Mouse (Mus musculus) urinary bladder, adult 18-20 months (tissue): Measurements from ENCODE around the gene Oprm1.
"Not testable (repeated sequence)": the region's sequence is repeated elsewhere in the genome, so short reads cannot be mapped to it uniquely, and the experiment has no call there.

ENCODE experiments used
- DNase-seq, 2 experiments: peaks; one replicate each; pipeline ENCODE4 v3.0.0; 2022; ENCODE audit warnings: low spot score in 2 of 2, mixed read lengths in 2 of 2

Oprm1 gene

DNA sequence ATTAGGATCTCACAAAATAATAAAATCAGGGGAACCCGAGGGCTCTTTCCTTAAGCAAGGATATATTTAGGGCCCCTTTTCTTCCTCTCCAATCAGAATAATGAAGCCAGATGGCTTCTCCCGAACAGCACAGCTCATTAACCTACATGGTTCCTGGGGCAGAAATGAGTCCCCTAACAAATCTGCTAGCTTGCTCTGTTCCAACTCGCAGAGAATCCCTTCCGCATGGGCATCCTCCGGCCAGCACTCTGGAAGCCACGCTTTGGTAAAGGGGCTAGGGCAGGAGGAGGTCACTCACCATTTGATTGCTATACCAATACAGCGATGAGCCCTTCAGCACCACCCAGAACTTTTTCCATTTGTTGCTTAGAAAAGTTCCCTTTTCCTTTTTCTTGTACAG is 220.9 kb downstream of the Oprm1 start:
- DNase-seq, result no peak

DNA sequence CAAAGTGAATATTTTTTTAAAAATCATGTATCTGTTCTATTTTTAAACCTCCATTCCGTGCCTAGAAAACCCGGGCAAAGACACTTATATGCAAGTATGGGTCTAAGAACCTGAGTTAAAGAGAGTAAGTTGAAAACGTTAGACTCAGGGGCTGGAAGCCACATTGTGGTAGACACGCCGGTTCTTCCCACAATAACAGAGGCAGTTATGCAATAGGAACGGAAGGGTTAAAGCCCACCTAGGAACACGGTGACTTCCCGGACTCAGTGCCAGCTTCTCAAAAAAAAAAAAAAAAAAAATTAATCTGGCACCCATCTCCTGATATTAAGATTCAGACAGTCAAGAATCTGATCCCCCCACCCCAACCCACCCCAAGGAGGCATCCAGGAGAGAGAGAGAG is 221.5 kb downstream of the Oprm1 start:
- no peak for DNase-seq

GRCm38 (mm10) chr10:6980236-6980635 is 221.9 kb downstream of the Oprm1 start:
- DNase-seq, result no peak

DNA sequence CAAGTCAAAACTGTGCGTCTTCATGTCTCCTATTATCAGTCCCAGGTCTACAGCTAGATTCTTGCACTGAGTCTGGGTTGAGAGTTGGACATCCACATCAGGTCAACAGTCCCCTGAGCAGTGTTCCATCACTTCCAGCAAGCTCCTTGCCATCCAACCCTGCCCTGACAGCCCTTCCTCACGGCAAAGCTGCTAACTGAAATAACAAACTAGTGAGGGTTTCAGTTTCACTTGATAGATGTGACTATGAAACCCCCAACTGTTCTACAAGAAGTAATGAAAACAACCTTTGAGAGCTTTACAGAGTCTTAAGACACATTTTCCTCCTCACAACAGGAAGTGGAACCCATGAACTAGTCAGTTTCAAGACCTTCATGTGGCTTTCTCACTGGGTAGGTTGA is 224.4 kb downstream of the Oprm1 start:
- DNase-seq, result no peak

DNA sequence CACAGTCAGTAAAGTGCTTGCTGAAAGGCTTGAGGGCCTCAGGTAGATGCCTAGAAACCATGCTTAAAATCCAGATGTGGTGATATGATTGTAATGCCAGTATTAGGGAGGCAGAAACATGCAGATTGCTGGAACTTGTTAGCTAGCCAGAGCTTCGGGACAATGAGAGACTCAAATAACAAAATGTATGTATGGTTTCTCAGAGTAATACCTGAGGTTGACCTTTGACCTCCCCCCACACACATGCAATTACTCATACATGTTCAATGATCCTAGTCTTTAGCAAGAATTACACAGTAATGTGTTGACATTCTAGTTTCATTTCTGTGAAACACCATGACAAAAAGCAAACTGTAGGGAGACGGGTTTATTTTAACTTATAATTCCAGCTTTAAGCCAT is 225.1 kb downstream of the Oprm1 start:
- DNase-seq, result no peak

GRCm38 (mm10) chr10:6986246-6986645 is 227.9 kb downstream of the Oprm1 start:
- DNase-seq, result no peak

DNA sequence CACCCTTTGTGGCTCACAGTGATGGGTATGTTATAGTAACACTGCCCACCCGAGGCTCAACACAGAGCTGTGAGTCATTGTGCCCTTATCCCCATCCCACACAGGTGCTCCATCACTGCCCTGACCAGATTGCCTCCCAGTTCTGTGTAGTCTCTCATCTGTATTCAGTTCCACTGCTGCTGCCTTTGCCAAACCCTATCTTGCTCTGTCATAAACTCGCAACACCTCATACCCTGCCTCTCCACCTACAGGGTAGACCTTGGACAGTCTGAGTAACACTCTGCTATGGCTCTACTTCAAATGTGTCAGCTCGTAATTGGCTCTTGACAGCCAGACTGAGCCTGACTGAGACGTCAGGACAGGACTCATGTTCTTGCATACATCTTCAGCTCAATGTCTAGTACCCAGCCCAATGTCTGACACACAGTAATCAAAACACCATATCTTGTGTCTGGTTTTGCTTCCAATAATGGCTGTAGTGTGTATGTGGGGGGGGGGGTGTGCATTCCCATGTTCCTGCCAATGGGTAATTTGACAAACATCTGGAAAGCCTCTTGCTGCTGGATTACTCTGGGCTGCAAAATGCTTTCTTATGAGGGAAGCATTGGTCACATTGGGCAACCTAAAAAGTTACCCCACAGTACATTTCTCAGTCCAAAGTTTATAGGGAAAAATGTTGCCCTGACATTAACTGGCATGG is 229.2 kb downstream of the Oprm1 start:
- DNase-seq, result no peak

DNA sequence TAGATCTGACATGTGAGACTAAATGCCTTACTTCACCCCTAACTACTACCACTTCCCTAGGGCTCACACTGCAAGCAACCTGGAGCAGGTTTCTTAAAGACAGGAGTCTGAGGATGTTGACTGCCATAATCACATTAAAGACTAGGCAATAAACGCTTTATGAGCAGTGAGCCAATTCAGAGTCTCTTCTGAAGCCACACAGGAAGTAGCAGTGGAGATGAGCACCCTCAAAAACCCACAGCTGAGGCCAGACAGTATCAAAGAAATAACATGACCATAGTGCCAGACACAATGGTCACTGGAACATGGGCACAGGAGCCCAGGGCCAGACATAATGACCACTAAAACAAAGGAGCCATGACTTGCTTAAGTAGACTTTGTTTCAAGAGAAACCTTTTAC is 230.2 kb downstream of the Oprm1 start:
- DNase-seq, result no peak

- DNase-seq, result no peak
Observed at GRCm38 (mm10) chr10:6996895-6997294, 238.6 kb downstream of the Oprm1 start.

- DNase-seq, result no peak
Observed at GRCm38 (mm10) chr10:6998576-6999250, 240.4 kb downstream of the Oprm1 start.

GRCm38 (mm10) chr10:6999355-6999754 is 241.0 kb downstream of the Oprm1 start:
- DNase-seq, result no peak

DNA sequence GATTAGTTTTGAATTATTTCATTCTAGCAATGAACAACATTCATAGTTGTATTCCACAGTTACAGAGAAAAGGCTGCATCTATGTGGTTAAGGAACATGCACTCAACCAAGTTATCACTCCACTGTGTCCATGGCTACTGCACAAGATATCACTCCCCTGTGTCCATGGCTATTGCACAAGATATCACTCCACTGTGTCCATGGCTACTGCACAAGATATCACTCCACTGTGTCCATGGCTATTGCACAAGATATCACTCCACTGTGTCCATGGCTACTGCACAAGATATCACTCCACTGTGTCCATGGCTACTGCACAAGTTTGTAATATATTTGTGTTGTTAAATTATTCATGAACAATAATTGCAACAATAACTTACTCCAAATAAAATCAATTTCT is 245.6 kb downstream of the Oprm1 start:
- not testable (repeated sequence) for DNase-seq

DNA sequence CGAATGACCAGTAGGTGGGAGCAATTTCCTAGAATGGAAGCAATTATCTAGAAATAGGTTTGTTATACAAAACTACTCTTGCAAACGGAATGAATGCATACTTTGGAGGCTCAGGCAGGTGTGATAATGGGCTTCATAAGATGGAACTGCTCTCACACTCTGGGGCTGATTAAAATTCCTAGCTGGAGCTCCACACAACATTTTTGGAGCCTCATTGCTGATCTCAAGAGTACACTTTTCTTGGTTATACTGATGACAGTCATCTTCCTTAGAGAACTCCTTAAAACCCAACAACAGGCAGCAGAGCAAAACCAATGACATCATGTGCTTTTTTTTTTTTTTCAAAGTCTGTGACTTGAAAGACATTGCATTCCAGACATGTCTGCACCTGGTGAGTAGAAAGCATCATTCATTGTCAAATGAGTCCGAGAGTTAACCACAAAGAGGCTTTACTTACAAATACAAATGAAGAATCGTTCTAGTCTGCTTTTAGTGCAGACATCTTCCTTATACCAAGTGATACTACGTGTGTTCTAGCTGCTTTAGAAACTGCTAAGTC is 246.8 kb downstream of the Oprm1 start:
- DNase-seq, result no peak

- no peak for DNase-seq
Observed at GRCm38 (mm10) chr10:7010543-7010942, 252.2 kb downstream of the Oprm1 start.

DNA sequence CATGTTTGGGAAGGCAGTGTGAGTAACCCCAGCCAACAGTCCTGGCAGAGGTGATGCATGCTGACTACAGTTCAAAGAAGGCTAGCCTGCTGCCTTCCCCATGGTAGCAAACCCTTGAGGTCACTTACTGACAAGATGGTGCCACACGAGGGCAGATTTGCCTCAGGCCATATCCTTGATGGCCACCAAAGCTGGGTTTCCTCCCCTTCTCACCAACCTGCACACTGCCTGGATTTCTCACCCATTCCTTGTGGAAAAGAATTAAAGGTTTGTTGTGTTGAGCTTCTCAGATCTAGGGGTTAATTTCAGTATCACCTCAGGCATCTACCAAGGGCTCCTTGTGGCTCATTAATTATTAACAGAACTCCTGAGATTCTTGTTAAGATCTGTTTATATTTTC is 256.9 kb downstream of the Oprm1 start:
- DNase-seq, result no peak

DNA sequence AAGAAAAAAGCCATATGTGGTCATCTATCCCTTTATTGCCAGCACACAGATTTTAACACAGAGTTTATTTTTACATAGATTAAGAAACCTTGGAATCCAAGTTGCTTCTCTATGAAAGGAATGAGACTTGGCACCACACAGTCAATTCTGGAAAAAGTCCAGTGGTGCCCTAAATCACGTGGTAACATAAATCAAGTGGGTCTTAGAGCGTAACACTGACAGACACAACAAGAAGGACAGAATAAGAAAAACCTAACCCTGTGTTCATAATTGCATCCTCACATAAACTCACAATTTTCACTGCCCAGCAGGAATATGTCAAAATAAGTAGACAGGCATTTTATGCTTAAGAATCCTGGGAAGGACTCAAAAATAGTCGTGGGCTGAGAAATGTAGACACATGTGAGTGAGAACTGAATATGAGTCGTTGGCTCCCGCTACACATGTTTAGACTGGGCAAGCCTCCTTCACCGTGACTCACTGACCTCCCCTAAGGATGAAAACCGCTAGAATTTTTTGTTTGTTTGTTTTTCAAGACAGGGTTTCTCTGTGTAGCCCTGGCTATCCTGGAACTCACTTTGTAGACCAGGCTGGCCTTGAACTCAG is 261.6 kb downstream of the Oprm1 start:
- no peak for DNase-seq

GRCm38 (mm10) chr10:7020551-7020950 is 262.2 kb downstream of the Oprm1 start:
- DNase-seq, result no peak

DNA sequence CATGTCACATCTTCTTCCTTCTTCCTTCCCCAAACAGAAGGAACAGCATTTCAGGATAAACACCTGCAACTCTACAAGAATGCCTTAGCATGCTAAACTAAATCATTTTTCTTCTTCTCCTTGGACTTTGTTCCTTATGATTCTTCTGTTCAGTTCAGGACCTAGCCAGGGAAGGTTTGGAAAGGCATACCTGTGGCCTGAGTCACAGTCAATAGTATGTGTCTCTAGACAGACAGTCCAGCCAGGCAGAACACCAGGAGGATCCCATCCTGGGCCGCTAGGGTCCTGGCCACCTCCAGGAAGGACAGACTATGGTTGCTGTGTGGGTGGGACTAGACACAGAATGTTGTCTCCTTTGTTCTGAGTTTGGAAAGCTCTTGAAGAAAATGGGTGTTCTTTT is 266.7 kb downstream of the Oprm1 start:
- DNase-seq, result no peak

DNA sequence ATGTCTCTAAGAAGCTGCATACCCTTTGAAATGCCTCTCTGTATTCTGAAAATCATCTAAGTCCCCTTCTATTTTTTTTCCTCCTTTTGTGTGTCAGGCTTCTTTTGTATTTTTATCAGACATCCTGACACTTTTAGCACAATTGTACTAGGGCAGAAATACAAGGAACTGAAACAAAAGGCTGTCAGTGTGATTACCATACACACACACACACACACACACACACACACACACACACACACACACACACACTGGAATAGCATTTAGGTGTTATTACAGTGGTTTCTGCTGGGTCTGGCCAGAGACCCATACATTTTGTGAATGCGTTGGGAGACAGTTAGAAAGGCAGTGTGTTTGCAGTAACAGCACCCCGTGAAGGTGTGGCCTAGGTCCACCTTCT is 275.2 kb downstream of the Oprm1 start:
- DNase-seq, result no peak

- no peak for DNase-seq
Observed at GRCm38 (mm10) chr10:7035547-7035946, 277.2 kb downstream of the Oprm1 start.

DNA sequence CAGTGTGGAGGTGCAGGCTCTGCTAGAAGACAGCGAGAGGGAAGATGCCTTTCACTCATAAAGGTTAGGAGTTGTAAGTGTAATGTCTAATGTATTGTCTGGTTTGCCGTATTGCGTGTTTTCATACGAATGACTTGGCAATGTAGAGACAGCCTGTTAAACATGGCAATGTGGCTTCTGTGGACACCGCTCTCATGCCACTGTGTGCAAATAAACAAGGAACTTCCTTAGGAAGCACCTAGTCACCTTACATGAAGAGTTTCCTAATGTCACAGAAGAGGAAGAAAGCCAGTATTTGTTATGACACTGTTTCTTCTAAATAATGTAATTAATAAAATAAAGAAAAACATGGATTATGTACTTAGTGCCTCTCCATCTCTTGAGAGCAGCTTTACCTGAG is 278.9 kb downstream of the Oprm1 start:
- DNase-seq, result no peak

DNA sequence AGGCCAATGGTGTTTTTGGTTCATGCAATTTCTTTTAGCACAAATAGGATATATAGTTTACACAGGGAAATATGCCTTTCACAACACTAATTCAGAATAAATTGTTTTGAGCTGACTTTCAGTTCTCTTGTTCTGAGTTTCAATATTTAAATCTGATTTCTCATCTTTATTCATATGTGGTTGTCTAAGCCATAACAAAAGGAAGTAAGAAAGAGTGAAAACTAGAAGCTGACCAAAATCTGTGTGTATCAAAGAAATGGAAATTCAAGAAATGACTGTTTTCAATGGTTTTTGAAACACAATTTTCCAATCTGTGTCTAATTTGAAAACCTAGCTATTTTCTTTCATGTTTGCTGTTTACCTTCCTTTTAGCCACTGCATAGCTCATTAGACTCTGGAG is 282.7 kb downstream of the Oprm1 start:
- DNase-seq, result no peak

GRCm38 (mm10) chr10:7043896-7044295 is 285.6 kb downstream of the Oprm1 start:
- DNase-seq, result no peak
